Mouse (Mus musculus): ENCODE results near the gene Supt5. TPM values are rescaled to one million over a fixed set of nuclear protein-coding genes. Genes with fewer than 3 reads are reported as not detected.
"Not testable (repeated sequence)": the region's sequence is repeated elsewhere in the genome, so short reads cannot be mapped to it uniquely, and the experiment has no call there.

Supt5 gene
- polyA plus RNA-seq (2012; ENCODE audit: insufficient read depth, insufficient read length, missing spikeins): 25.7 and 30.4 TPM in 2 replicates

- Histone ChIP-seq H3K4me3 (ENCODE audit: insufficient read depth, low read depth, low read length) (peak within 1 kb of the TSS; percentile 91), H3K4me1 (ENCODE audit: control insufficient read depth, insufficient read depth, insufficient read length, low read length) (peaks cover 2% of the 10 kb centered on the region; the same call in 1 of the 2 replicates), H3K27ac (replicated peaks; ENCODE audit: low read depth, low read length) (peak within 1 kb of the TSS; percentile 97)
Observed at GRCm38 (mm10) chr7:28338108-28338998, at the start of gene Supt5. Supt5 (minus strand) TSS chr7:28338746.

GRCm38 (mm10) chr7:28387384-28387783 lies 48.8 kb upstream of the Supt5 start:
- H3K4me1 ChIP-seq (ENCODE audit: control insufficient read depth, insufficient read depth, insufficient read length, low read length): peaks cover 17% of the 10 kb centered on the region
- H3K4me3 ChIP-seq (ENCODE audit: insufficient read depth, low read depth, low read length); H3K27ac ChIP-seq (replicated peaks; ENCODE audit: low read depth, low read length): not testable (repeated sequence)

DNA sequence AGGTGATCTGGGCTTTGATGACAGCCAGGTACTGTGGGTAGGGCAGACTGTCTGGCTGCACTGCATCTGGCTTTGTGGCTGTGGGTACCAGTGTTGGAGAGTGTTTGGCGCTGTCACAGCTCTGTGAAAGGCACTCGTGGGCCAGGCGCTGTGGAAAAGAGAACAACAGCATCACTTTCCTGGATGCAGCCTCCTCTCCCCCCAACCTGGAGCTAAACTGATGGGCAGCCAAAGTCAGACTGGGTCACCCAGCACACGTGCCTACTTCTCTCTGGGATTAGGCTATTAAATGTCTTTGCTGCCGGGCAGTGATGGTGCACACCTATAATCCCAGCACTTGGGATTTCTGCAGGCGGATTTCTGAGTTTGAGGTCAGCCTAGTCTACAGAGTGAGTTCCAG lies 48.3 kb upstream of the Supt5 start:
- H3K27ac ChIP-seq (replicated peaks; ENCODE audit: low read depth, low read length); H3K4me3 ChIP-seq (ENCODE audit: insufficient read depth, low read depth, low read length): not testable (repeated sequence)
- peaks cover 19% of the 10 kb centered on the region for H3K4me1 ChIP-seq (ENCODE audit: control insufficient read depth, insufficient read depth, insufficient read length, low read length)

DNA sequence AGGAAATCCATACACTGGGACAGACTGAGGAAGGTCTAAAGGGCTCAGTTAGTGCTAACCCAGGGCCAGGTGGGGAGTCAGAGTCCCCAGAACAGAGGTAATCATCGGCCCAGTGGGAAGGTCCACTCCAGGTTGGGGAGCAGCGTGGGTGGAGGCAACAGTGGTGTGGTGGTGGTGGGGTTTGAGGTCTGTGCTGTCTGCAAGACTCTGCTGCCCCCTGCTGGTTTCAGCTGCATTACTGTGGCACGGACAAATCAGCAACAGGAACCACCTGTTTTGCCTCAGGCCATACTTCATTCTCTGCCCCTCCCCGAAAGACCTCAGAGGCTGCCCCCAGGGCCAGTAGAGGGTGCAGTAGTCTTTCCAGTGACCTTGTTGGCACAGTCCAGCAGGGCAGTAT lies 47.9 kb upstream of the Supt5 start:
- Histone ChIP-seq H3K4me1 (ENCODE audit: control insufficient read depth, insufficient read depth, insufficient read length, low read length) (peaks cover 18% of the 10 kb centered on the region), H3K4me3 (ENCODE audit: insufficient read depth, low read depth, low read length) (no peak overlapping the region), H3K27ac (replicated peaks; ENCODE audit: low read depth, low read length) (peak overlapping the region; percentile 87)

DNA sequence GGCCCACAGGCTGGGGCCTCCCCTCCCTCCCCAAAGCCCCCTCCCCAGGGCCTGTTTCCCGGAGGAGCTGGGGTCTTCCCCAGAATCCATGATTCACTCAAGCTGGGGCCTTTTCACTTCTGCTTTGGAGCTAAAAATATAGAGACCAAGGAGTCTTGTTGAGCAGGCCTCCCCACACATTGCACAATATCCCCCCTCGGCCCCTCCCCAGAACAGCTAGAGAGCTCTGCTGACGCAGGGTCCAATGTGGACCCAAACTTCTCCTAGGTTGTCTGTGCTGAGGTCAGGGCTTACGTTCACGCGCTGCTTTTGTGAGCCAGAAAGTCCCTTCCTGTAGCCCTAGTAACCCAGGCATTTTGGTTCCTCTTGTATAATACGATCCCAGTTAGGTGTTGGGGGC lies 47.5 kb upstream of the Supt5 start:
- peaks cover 18% of the 10 kb centered on the region for H3K4me1 ChIP-seq (ENCODE audit: control insufficient read depth, insufficient read depth, insufficient read length, low read length)
- H3K4me3 ChIP-seq (ENCODE audit: insufficient read depth, low read depth, low read length): no peak overlapping the region
- H3K27ac ChIP-seq (replicated peaks; ENCODE audit: low read depth, low read length): peak overlapping the region; percentile 87

DNA sequence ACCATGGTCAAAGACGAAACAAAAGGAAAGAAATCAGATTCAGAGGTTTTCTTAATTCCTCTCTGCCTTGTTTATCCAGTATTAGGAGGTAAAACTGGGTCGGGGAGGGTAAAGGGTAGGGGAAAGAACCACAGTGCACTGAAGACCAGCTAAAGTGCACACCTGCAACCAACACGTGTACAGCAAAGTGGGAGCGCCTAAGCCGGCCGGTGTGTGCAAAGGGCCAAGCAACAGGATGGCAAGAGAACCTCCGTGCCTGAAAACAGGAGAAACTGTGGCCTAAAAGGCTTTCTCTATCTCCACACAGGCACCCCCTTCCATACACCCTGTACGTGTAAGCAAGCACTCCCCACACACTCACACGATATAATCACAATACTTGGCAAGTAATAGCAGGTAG lies 46.6 kb upstream of the Supt5 start:
- no peak overlapping the region for H3K4me3 ChIP-seq (ENCODE audit: insufficient read depth, low read depth, low read length)
- peaks cover 22% of the 10 kb centered on the region for H3K4me1 ChIP-seq (ENCODE audit: control insufficient read depth, insufficient read depth, insufficient read length, low read length)
- peak overlapping the region; percentile 57 for H3K27ac ChIP-seq (replicated peaks; ENCODE audit: low read depth, low read length)

- Histone ChIP-seq H3K4me1 (ENCODE audit: control insufficient read depth, insufficient read depth, insufficient read length, low read length) (peaks cover 22% of the 10 kb centered on the region), H3K4me3 (ENCODE audit: insufficient read depth, low read depth, low read length) (no peak overlapping the region), H3K27ac (replicated peaks; ENCODE audit: low read depth, low read length) (peak overlapping the region; percentile 99)
Observed at GRCm38 (mm10) chr7:28384162-28384561, 45.6 kb upstream of the Supt5 start.

DNA sequence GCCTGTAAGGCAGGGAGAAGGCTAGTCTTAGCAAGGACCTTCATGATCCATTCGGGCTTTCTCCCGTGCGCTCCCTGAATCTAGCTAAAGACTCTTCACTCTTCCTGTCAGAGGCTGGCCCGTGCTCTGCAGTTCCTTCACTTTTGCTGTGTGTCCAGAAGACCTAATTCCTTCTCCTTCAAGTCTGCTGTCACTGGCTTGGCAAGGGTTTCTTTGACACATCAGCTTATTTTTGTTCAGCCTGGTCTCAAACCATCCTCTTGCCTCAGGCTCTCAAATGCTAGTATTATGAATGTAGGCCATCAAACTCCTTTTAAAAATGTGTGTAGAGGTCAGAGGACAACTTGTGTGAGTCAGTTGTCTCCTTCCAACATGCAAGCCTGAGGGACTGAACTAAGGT lies 45.1 kb upstream of the Supt5 start:
- H3K4me1 ChIP-seq (ENCODE audit: control insufficient read depth, insufficient read depth, insufficient read length, low read length): peaks cover 22% of the 10 kb centered on the region
- H3K27ac ChIP-seq (replicated peaks; ENCODE audit: low read depth, low read length): peak overlapping the region; percentile 99
- H3K4me3 ChIP-seq (ENCODE audit: insufficient read depth, low read depth, low read length): no peak overlapping the region

GRCm38 (mm10) chr7:28382981-28383396 lies 44.4 kb upstream of the Supt5 start:
- Histone ChIP-seq H3K27ac (replicated peaks; ENCODE audit: low read depth, low read length) (peak overlapping the region; percentile 99), H3K4me3 (ENCODE audit: insufficient read depth, low read depth, low read length) (peak overlapping the region; percentile 45; the same call in 1 of the 2 replicates), H3K4me1 (ENCODE audit: control insufficient read depth, insufficient read depth, insufficient read length, low read length) (peaks cover 22% of the 10 kb centered on the region)

DNA sequence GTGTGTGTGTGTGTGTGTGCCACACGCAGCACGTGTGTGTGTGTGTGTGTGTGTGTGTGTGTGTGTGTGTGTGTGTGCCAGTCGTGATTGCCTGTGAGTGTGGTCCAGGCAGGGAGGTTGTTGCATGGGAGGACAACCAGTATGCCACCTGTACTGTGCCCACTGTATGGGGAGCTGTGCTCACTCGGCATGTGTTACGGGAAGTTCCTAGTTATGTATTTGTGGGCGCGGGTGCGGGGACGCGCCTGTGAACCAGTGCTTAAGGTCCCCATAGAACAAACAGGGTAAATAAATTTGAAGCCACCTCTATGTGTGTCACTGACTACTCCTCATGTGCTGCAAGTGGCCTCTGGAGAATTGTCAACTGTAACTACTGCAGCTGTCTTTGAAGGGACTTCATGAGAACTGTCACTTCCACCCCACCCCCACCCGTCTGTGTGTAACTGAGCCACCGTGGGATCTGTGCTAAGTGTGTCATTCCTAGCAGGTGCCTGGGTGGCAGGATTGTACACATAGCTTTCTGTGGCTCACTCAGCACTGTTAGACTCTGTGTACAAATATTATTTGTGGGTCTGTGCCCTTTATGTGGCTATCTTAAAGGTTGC lies 43.9 kb upstream of the Supt5 start:
- H3K27ac ChIP-seq (replicated peaks; ENCODE audit: low read depth, low read length): peak overlapping the region; percentile 99
- H3K4me1 ChIP-seq (ENCODE audit: control insufficient read depth, insufficient read depth, insufficient read length, low read length): peaks cover 22% of the 10 kb centered on the region
- peak overlapping the region; percentile 45 for H3K4me3 ChIP-seq (ENCODE audit: insufficient read depth, low read depth, low read length)

GRCm38 (mm10) chr7:28381938-28382337 lies 43.4 kb upstream of the Supt5 start:
- H3K4me1 ChIP-seq (ENCODE audit: control insufficient read depth, insufficient read depth, insufficient read length, low read length): peaks cover 22% of the 10 kb centered on the region
- peak overlapping the region; percentile 100 for H3K27ac ChIP-seq (replicated peaks; ENCODE audit: low read depth, low read length)
- H3K4me3 ChIP-seq (ENCODE audit: insufficient read depth, low read depth, low read length): peak overlapping the region; percentile 62

- Histone ChIP-seq H3K4me1 (ENCODE audit: control insufficient read depth, insufficient read depth, insufficient read length, low read length) (peaks cover 22% of the 10 kb centered on the region), H3K27ac (replicated peaks; ENCODE audit: low read depth, low read length) (peak overlapping the region; percentile 100), H3K4me3 (ENCODE audit: insufficient read depth, low read depth, low read length) (peak overlapping the region; percentile 62)
Observed at GRCm38 (mm10) chr7:28381017-28381790, 42.7 kb upstream of the Supt5 start.

DNA sequence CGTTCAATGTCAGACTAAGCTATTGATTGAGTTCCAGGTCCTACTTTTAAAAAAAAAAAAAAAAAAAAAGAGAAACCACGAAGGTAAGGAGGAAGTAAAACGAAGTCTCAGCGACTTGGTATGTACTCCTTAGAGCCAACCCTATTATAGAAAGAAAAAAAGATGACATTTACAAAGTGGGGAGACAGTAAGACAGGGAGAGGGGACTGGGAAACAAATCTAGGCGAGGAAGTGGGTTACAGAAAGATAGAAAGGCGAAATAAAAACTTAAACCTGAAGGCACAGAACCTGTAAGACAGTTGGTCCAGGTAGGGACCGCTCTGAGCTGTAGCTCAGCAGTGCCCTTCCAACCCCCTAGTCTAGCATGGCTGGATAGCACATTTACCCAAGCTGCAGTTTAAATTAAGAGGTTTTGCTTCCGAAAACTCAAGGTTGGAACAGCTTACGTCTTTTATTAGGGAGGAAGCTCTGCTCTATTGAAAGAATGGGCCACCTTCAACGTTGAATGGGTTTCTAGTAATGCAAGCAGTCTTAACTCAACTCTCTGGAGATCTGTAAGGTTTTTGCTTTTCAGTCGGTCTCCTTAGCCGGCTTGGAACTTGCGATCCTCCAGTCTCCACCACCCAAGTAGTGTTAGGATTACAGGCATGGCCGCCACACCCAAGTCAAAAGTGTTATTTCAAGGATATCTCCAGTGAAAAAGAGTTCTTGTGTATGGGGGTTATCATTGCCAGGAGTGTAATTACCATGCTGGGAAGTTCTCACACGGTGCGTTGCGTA lies 41.9 kb upstream of the Supt5 start, which contains the start of gene Zfp36:
Gene Zfp36 (minus strand): TSS at position 17 of the 780 bp plus-strand sequence.
- H3K4me1 ChIP-seq (ENCODE audit: control insufficient read depth, insufficient read depth, insufficient read length, low read length): peaks cover 22% of the 10 kb centered on the region
- H3K4me3 ChIP-seq (ENCODE audit: insufficient read depth, low read depth, low read length): peak within 1 kb of the TSS; percentile 83
- H3K27ac ChIP-seq (replicated peaks; ENCODE audit: low read depth, low read length): peak within 1 kb of the TSS; percentile 100

All from brown adipose tissue, adult 24 weeks (tissue).